Mouse (Mus musculus) CD4-positive, CD25-positive, alpha-beta regulatory T cell, adult 2 months (primary cell): ENCODE measurements around the gene Acaca.

ENCODE experiments used
- DNase-seq: peaks from one replicate; pipeline ENCODE4 v3.0.0-alpha.2; 2012; ENCODE audit warnings: low read depth, low spot score

The Acaca gene

GRCm38 (mm10) chr11:84146081-84146480, 16.6 kb downstream of the Acaca start:
- DNase-seq = no peak

DNA sequence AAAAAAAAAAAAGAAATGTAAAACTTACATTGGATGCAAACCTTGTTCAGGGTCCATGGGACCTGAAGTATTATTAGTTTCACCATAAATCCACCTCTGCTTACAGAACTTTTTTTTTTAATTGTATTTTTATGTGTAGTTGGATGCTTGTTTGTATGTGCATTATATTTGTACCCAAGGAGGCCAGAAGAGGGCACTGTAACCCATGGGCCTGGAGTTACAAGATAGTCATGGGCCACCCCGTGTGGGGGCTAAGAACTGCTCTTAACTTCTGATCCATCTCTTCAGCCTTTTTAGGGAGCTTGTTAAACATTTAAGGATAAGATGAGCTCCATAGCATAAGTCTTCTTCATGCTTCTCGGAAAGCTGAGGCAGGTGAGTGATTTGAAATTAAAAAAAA, 21.4 kb downstream of the Acaca start:
- DNase-seq = peak; percentile 24

DNA sequence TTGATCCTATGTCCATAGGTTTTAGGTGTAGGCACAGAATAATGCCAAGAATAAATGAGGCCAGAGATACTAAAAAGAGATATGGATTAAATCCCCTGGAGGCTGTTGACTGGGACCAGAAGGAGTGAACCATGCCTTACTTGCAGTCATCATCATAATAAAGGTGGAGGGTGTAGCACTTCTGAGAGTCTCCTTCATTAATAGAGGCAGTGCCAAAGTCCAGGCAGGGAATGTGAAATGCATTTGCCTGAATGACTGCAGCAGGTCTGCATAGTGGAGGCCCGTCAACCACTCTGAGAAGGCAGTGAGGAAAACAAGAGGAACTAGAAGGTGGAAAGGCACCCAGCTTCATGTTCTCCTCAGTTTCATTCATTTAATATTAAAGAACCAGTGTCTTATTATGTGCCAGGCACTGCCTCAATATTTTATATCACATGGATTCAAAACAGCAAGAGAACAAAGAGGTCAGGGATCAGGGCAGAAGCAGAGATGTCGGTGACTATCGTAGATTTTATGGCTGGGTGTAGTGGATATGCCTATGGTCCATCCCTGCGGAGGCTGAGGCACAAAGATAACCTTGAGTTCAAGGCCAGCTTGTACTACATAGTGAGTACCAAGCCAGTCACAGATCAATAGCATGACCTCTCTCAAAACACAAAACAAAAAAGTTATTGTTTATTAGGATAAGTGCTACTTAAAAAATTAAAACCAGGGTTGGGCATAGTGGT, 27.2 kb downstream of the Acaca start:
- DNase-seq = no peak

GRCm38 (mm10) chr11:84164123-84164522, 34.7 kb downstream of the Acaca start:
- DNase-seq = no peak

GRCm38 (mm10) chr11:84164561-84164960, 35.1 kb downstream of the Acaca start:
- DNase-seq = no peak

GRCm38 (mm10) chr11:84167046-84167526, 37.6 kb downstream of the Acaca start, which contains the start of gene Gm11437:
Gm11437 (minus strand) TSS chr11:84167476.
- no peak for DNase-seq

DNA sequence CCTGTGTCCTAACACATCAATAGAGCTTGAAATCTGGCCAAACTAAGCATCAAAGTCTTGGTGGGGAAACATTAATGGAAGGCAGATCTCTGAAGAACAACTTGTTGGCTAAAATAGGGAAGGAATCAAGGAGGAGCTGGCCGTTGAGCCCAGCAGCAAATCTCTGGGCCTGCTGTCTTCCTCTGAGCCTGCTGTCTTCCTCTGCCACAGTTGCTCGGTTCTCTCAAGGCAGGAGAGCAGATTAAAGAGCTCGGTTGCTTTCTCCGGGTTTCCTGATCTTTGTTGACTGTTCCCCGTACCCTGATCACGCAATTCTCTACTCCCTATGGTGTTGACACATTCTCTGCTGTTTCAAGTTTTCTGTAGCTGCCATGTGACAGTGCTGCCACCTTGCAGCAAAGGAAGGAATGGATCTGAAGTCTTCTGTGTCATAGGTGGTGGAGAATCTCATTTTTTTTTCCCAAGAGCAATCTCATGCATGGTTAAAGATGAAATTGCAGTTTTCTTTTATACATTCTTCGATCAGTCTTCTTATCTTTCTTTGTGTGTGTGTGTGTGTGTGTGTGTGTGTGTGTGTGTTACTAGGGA, 39.3 kb downstream of the Acaca start:
- peak; percentile 39 for DNase-seq

DNA sequence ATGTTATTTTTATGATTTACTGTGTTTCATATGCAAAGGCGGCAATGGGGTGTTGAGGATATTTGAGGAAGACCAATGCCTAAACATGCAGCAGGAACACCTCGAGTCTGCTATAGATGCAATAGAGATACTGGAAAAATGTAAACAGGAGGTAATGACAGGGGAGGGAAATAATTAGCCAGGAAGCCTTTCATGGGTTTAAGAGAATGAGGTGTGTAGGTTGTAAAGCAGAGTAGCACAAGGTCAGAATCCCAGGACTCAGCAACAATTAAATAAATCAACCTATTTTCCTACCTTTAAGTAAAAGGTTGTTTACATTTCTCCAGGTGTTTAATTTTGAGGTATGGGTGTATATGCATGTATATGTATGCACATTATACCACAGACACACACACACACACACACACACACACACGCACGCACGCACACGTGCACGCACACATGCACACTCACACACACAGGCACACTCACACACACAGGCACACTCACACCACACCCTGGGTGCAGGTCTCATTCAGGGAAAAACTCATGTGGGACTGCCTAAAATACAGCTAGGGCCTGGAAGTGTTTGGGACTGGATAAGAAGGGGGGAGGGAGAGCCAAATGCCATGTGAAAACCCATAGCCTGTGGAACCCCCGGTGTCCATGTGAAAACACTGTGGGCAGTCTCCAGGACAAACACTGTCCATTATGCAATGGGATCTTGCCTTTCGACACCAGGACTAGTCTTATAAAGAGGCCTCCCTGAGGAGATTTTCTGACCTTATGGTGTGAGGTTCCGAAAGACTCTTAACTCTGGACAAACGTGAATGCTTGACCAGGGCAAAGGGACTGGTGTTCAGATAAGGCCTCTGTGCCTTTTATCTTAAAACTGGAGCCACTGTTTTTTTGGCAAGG, 43.3 kb downstream of the Acaca start:
- DNase-seq = no peak

GRCm38 (mm10) chr11:84178571-84178970, 49.1 kb downstream of the Acaca start:
- no peak for DNase-seq

DNA sequence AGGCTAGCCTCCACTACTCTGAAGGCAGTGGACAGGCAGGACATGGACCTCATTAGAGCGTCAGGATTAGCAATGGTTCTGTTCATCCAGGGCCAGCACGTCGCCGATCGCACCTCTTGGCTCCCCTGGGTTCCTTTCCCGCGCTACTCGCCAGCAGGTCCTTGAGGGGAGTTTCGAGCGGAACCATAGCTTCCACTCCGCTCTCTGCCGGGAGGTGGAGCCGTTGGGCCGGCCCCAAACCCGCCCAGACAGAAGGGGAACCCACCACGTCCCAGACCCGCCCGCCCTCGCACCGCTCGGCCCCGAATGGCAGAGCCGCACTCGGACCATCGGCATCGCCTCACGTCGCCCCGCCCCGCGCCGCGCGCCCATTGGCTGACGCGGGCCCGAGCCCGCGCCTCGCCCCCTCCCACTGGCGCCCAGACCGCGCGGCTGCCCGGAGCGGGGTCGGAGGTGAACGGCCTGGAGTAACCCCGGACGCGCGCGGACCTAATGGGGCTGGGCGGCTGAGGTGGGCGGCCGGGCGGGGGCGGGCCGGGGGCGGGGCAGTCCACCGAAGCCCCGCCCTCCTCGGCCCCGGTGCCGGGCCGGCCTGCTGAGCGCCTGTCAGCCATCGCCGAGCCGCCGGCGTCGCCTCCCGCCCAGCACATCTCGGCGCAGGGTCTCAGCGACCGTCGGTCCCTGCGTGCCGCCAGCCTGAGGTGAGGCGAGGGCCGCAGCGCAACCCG, 49.9 kb downstream of the Acaca start:
- peak; percentile 92 for DNase-seq

DNA sequence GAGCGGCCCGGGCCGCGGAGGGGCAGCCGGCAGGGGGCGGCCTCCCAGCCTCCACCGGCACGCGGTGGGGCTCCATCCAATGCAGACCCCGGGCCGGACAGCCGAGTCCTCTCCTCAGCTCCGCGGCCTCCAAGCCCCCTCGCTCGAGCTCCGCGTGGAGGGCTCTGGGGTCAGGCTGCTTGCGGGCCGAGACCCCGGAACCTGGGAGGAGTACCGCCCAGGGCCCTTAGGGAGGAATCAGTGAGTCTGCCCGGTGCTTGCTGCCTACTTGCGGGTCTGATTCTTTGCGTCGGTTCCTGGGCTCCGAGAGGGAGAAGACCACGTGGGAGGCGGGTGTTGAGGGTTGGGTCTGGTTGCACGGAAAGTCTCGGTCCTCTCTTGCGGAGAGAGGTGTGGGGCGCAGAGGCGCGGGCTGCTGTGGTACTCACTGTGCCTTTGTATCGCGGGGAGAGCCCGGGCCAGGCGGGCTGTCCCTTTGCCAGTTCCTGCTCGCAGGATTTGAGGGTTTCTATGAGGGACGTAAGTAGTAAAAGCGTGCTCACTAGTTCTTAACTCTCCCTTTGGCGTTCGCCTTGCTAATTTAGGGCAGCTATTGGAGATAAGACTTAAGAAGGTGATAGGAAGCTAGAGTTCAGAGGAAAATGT, 50.6 kb downstream of the Acaca start:
- peak; percentile 79 for DNase-seq

- no peak for DNase-seq
Observed at GRCm38 (mm10) chr11:84181286-84181685, 51.8 kb downstream of the Acaca start.

- no peak for DNase-seq
Observed at GRCm38 (mm10) chr11:84188530-84188929, 59.1 kb downstream of the Acaca start.

GRCm38 (mm10) chr11:84190581-84191233, 61.2 kb downstream of the Acaca start:
- no peak for DNase-seq

DNA sequence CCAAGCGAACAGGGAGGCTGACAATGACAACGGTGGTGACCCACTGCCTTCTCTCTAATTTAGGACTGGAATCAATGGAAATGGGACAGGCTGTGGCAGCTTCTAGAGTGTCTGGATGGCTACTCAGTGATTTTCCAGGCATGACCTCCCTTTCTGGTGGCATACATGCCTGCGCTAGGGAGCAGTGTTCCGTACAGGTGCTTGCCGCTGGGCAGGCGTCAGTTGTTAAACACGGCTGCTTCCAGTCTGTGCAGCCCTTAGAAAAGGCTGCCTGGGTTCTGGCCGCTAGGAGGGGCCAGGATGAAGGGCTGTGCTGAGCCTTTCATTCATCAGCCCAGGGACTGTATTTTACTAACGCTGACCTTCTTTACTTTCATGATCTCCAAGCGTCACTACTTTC, 63.8 kb downstream of the Acaca start:
- DNase-seq = no peak

DNA sequence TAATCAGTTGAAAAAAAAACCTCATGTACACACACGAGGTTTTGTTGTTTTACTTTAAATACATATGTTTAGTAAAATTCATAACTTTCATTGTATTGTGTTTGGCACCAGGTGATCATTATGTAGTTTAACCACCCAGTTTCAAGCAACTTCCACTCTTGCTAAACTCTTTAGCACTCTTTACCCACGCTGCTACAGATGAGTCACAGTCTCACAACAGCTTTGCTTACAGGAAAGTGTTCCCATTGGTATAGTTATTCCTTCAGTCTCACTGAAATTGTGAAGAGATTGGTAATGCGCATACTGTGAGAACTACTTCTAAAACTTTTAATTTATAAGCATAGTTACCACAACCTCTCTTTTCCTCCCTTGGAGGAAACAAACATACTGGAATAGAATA, 65.3 kb downstream of the Acaca start:
- no peak for DNase-seq

GRCm38 (mm10) chr11:84197607-84198402, 68.3 kb downstream of the Acaca start:
- no peak for DNase-seq

- DNase-seq = no peak
Observed at GRCm38 (mm10) chr11:84205776-84206175, 76.3 kb downstream of the Acaca start.

DNA sequence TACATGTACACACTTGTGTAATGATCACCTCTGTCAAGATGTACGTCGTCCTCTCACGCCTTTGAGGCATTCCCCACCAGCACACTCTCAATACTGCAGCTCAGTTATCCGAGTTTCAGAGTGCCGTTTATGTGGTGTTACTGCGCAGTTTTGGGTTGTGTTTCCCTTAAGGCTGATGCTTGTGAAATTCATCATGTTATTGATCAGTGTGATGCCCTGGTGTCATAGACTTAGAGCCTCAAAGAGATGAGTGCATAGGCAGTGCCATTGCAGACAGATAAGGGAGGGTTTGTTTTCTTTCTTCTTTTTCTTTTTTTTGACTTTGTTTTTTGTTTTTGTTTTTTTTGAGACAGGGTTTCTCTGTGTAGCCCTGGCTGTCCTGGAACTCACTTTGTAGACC, 81.4 kb downstream of the Acaca start:
- no peak for DNase-seq

- DNase-seq = no peak
Observed at GRCm38 (mm10) chr11:84218951-84219350, 89.5 kb downstream of the Acaca start.
